Mouse (Mus musculus): Measurements from ENCODE around the gene Them7.

- no peak for TF ChIP-seq POLR2A (IDR thresholded peaks at IDR 0.05; ENCODE audit: extremely low read depth, insufficient read depth, low read length)
- no peak for TF ChIP-seq CTCF (IDR thresholded peaks at IDR 0.05; ENCODE audit: extremely low read depth, insufficient read depth, low read length)
These were observed 10.2 kb downstream of the Them7 start for GRCm38 (mm10) chr2:105234278-105234677.

All from cortical plate, adult 2 months (tissue).